Mouse (Mus musculus) heart, postnatal 0 days (tissue): Measurements from ENCODE around the gene Zc3h18. TPM values are rescaled to one million over a fixed set of nuclear protein-coding genes. Genes with fewer than 3 reads are reported as not detected.

Experiments used
- ATAC-seq: fragments of 200-750 bp; cut with Nextera tagmentation; 2 replicates; pipeline ENCODE4 v1.8.0; 2017; ENCODE audit warnings: low read depth, moderate number of reproducible peaks, moderate library complexity; ENCODE audit not compliant: insufficient read depth
- DNase-seq: peaks from one replicate; pipeline ENCODE4 v3.0.0-alpha.2; 2016; ENCODE audit warnings: low spot score
- H3K27ac ChIP-seq: fragments of 300-500 bp; sonication (generic); 2 replicates; pipeline ENCODE4 v1.5.1; 2014; ENCODE audit warnings: low read depth, mild to moderate bottlenecking
- H3K27me3 ChIP-seq: fragments of 300-500 bp; sonication (generic); 2 replicates; pipeline ENCODE4 v1.6.1; 2014; ENCODE audit warnings: low read length, mixed read lengths; ENCODE audit not compliant: control insufficient read depth, insufficient read depth
- H3K36me3 ChIP-seq: fragments of 300-500 bp; sonication (generic); replicated peaks from 2 replicates; pipeline ENCODE4 v1.6.1; 2014; ENCODE audit warnings: low read length, mixed read lengths; ENCODE audit not compliant: control insufficient read depth, insufficient read depth
- H3K4me1 ChIP-seq: fragments of 300-500 bp; sonication (generic); 2 replicates; pipeline ENCODE4 v1.6.1; 2014; ENCODE audit warnings: antibody characterized with exemption; ENCODE audit not compliant: control insufficient read depth, insufficient read depth
- H3K4me2 ChIP-seq: fragments of 300-500 bp; sonication (generic); 2 replicates; pipeline ENCODE4 v1.6.1; 2014; ENCODE audit warnings: low read depth, mild to moderate bottlenecking, low read length, moderate library complexity
- H3K4me3 ChIP-seq: fragments of 300-500 bp; sonication (generic); 2 replicates; pipeline ENCODE4 v1.5.1; 2014; ENCODE audit warnings: low read depth, low read length
- H3K9ac ChIP-seq: fragments of 300-500 bp; sonication (generic); replicated peaks from 2 replicates; pipeline ENCODE4 v1.6.1; 2014; ENCODE audit warnings: low read depth, low read length, mixed read lengths
- H3K9me3 ChIP-seq: fragments of 300-500 bp; sonication (generic); replicated peaks from 2 replicates; pipeline ENCODE4 v1.6.1; 2016; ENCODE audit warnings: low read length; ENCODE audit not compliant: control insufficient read depth
- CTCF ChIP-seq: IDR thresholded peaks from 2 replicates; pipeline ENCODE4 v1.5.1; 2016; ENCODE audit warnings: antibody characterized with exemption, control low read depth, low read depth
- EP300 ChIP-seq: IDR thresholded peaks from 2 replicates; pipeline ENCODE4 v1.6.1; 2016; ENCODE audit warnings: antibody characterized with exemption, low read depth
- WGBS: fragments of 180-500 bp; shearing (Covaris S2); extraction: QIAGEN DNeasy Blood & Tissue Kit; methylation state at CpG from one replicate; pipeline ENCODE4 v1.1.7; 2014; 5-methylcytosine and 5-hydroxymethylcytosine counted together
- polyA plus RNA-seq: library from polyadenylated mRNA; unstranded; fragments of >200 nt; fragmentation: Nextera tagmentation; extraction: Ambion mirVana; gene quantifications from 2 replicates; pipeline ENCODE4 v1.2.1, GENCODE M21; 2015
- total RNA-seq: library from RNA; depleted of rRNA; stranded (reverse); fragments of >200 nt; gene quantifications from 2 replicates; pipeline ENCODE4 v1.2.3, GENCODE M21; 2014; ENCODE audit warnings: low replicate concordance; rRNA removed

Gene Zc3h18
- total and polyA plus RNA-seq, 2 experiments from 2014 or later, result 14.4 to 23.1 TPM

DNA sequence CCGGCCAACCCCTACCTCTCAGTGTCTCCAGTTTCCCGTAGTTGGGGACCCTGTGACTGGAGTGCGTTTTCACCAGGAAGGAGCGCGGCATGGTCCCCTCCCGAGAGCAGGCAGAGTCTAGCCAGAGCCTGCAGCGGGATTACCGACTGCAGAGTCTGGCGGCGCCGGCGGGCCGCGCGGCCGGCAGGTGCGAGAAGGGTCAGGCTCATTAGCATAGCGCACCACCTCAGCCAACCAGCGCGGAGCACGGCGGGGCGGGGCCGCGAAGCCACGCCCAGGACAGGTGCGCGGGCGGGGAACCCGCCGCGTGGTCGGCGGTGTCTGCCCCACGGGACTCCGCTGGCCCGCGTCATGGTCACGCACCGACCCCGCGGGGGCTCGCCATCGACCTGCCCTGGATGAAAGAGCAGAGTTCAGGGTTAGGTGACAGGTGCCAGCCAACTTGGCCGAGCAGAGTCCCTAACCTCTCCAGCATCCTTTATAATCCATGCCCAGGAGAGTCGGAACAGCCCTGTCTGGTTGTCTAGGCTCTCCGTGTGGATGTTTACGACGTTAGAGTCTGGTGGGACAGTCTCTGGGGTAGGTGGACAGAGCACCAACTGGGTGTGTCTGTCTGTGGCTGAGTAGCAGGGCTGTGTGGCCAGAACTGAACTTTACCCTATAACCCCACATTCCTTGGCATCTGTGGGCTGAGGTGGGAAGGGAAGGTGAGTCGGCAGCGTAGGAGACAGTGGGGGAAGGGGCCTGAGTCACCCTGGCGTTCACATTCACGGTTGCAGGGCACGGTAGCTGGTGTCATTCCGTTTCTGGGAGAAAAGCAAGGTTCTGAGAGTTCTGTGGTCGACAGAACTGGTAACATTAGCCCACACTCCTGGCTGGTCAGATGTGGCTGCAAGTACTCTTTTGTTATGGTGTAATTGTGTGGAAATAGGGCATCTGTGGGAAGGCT is 84.4 kb downstream of the Zc3h18 start, which contains the start of gene Snai3:
Gene Snai3 (minus strand): TSS at position 210 of the 949 bp plus-strand sequence.
- peaks cover 28% of the 10 kb centered on the region for H3K27me3 ChIP-seq

DNA sequence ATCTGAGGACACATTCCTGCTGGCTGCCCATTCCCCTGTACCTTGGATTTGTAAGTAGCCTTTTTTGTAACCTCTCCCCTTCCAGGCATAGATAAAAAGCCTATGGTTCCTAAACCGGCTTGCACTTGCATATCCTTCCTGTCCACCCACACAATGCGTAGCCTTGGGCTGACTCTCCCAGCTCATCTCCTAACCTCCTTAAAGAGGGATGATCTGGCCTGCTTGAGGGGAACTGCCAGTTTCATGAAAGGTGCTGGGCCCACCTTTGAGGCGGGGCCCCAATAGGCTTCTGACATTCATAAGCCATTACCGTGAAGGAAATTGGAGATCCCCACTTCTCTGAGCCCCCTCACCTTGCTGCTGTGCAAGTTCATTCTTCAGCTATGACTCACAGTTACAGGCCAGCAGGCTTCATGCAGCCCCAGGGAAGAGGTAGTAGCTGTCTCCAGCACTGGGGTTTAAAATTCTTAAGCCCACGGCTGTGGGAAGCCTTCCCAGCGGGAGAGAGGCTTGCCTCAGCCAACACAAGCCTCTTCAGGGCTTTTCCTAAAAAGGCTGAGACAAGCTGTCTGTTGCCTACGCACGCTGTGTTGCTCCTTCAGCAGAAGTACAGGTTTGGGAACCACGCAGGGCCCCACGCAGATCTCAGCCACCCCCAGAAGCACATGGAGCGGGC is 85.2 kb downstream of the Zc3h18 start:
- TF ChIP-seq EP300, result no peak
- no peak for TF ChIP-seq CTCF
- H3K9me3 ChIP-seq, result no peaks in the 10 kb centered on the region
- no peak overlapping the region for H3K4me2 ChIP-seq
- H3K36me3 ChIP-seq, result peaks cover 13% of the 10 kb centered on the region
- ATAC-seq, result no peak
- no peak overlapping the region for H3K4me3 ChIP-seq
- peaks cover 28% of the 10 kb centered on the region for H3K27me3 ChIP-seq
- no peak overlapping the region for H3K9ac ChIP-seq
- no peak for DNase-seq
- H3K4me1 ChIP-seq, result peaks cover 9% of the 10 kb centered on the region
- WGBS, result 71% methylated on average over 11 of the region's 11 CpGs
- no peak overlapping the region for H3K27ac ChIP-seq

More for the DNA sequence above, 84.4 kb downstream of the Zc3h18 start, which contains the start of gene Snai3:
- DNase-seq (no peak), ATAC-seq (peak; percentile 76)
- Histone ChIP-seq H3K9ac (peak within 1 kb of the TSS; percentile 44), H3K4me2 (peak within 1 kb of the TSS; percentile 73), H3K4me3 (peak within 1 kb of the TSS; percentile 44), H3K4me1 (peaks cover 9% of the 10 kb centered on the region), H3K9me3 (no peaks in the 10 kb centered on the region), H3K27ac (no peak within 1 kb of the TSS), H3K36me3 (peaks cover 6% of the 10 kb centered on the region; the same call in 1 of the 2 replicates)
- WGBS, result 6% methylated on average over 52 of the region's 56 CpGs
- no peak for TF ChIP-seq CTCF

DNA sequence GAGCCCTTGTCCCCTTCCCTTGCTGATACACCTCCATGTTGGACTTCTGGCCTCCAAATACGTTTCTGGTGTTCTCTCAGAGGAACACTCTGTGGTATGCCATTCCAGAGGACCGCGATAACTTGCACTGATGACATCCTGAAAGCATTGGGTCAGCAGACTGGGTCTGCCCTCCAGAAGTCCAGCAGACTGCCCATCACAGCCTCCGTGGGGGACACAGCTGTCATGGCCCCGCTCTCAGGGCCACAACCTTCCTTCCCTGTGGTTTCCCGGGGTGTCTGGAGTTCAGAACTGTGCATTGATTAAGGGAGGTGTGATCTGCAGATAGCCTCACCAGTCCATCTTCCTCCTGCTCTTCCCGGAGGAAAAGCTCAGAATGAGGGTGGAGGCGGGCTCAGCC is 86.1 kb downstream of the Zc3h18 start:
- DNase-seq (no peak), ATAC-seq (no peak)
- Histone ChIP-seq H3K27me3 (peaks cover 28% of the 10 kb centered on the region), H3K4me1 (peaks cover 9% of the 10 kb centered on the region), H3K4me3 (no peak overlapping the region), H3K9ac (no peak overlapping the region), H3K4me2 (no peak overlapping the region), H3K27ac (no peak overlapping the region), H3K9me3 (no peaks in the 10 kb centered on the region), H3K36me3 (peaks cover 22% of the 10 kb centered on the region)
- WGBS, result 61% methylated on average over 8 of the region's 8 CpGs
- TF ChIP-seq EP300 (no peak), CTCF (no peak)

DNA sequence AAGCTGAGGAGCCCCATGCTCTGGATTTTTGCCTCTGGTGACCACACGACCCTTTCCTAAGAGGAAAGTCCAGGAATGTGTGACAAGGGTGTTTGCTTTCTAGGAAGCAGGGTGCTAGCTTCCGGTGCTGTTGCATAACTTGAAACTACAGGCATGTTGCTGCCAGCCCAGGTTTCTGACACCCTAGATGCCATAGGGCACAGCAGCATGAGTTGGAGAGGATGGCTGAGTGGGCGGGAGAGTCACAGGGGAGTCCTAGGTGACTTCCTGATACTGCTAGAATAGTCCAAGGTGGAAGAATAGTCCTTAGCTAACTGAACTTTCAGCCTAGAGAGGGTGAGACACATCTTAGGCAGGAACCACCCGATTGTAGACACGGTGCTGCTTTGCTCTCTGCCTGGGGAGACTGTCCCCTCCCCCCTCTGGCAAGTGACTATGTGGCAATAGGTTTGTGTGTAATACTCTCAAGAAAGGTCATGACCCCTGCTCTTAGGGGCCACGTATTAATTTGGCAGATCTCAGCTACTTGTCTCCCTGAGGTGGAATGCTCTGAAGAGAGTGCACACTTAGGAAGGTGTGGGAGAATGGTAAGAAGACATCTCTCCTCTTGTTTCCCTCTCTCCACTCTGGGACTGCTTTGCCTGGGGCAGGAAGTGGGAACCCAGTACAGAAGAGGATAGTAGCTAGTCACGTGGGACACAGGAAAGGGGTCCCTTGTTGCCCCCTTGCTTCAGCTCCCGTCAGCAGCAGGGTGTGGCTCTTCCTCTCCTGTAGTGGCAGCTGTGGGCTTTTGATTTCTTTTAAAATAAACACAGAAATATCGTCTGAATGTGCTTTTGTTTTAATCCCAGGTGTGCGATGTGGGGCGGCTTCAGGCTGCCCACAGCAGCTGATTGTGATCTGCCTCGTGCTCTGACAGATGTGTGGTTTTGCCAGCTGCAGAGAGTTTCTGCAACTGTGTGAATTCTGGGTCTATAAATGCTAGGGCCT is 87.5 kb downstream of the Zc3h18 start:
- Histone ChIP-seq H3K9me3 (no peaks in the 10 kb centered on the region), H3K4me3 (no peak overlapping the region), H3K4me1 (peaks cover 9% of the 10 kb centered on the region), H3K27me3 (peaks cover 24% of the 10 kb centered on the region), H3K9ac (no peak overlapping the region), H3K4me2 (no peak overlapping the region), H3K27ac (peak overlapping the region; percentile 25; the same call in 1 of the 2 replicates), H3K36me3 (peaks cover 36% of the 10 kb centered on the region)
- TF ChIP-seq EP300 (no peak), CTCF (no peak)
- WGBS, result 53% methylated on average over 12 of the region's 12 CpGs
- DNase-seq, result no peak
- no peak for ATAC-seq

DNA sequence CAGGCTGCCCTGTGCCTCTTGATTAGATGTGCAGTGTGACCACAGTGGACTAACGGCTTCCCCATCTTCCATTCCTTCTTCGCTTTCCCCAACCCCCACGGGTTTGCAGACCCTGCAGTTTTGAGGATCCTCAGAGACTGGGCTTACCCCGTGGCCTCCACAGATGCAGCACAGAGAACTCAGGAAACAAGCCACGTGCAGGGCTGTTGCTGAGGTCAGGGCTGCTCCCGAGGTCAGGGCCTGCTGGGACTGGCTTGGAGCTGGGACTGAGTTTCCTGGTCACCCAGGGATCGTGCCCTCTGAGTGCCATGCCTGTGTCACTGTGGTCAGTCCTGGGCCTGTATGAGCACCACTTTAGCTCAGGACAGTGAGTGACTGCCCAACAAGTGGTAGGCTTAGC is 88.6 kb downstream of the Zc3h18 start:
- Histone ChIP-seq H3K36me3 (peaks cover 46% of the 10 kb centered on the region), H3K4me2 (no peak overlapping the region), H3K9me3 (no peaks in the 10 kb centered on the region), H3K27me3 (peaks cover 17% of the 10 kb centered on the region; the same call in 1 of the 2 replicates), H3K4me3 (no peak overlapping the region), H3K9ac (no peak overlapping the region), H3K27ac (no peak overlapping the region), H3K4me1 (peaks cover 8% of the 10 kb centered on the region)
- TF ChIP-seq EP300 (no peak), CTCF (no peak)
- no peak for ATAC-seq
- 57% methylated on average over 7 of the region's 7 CpGs for WGBS
- DNase-seq, result no peak

Other genes starting within 250 kb of the Zc3h18 start
- 28.4 and 45.3 TPM in 2 replicates for gene Zfpm1, start 94.5 kb upstream of the Zc3h18 start, total RNA-seq
- 2.3 and 2.5 TPM in 2 replicates for gene Zfpm1, start 94.5 kb upstream of the Zc3h18 start, polyA plus RNA-seq
- not detected in 2 replicates for gene Trhr2, start 15.9 kb upstream of the Zc3h18 start, total RNA-seq
- not detected in 2 replicates for gene Trhr2, start 15.9 kb upstream of the Zc3h18 start, polyA plus RNA-seq
- not detected in 2 replicates for gene Il17c, start 45.4 kb downstream of the Zc3h18 start, total RNA-seq
- not detected in 2 replicates for gene Il17c, start 45.4 kb downstream of the Zc3h18 start, polyA plus RNA-seq
- 126 and 162 TPM in 2 replicates for gene Cyba, start 56.3 kb downstream of the Zc3h18 start, total RNA-seq
- 159 and 160 TPM in 2 replicates for gene Cyba, start 56.3 kb downstream of the Zc3h18 start, polyA plus RNA-seq
- gene Mvd, start 66.8 kb downstream of the Zc3h18 start, total RNA-seq, result 5.3 and 13.3 TPM in 2 replicates
- 11.4 and 11.7 TPM in 2 replicates for gene Mvd, start 66.8 kb downstream of the Zc3h18 start, polyA plus RNA-seq
- gene Snai3, start 84.1 kb downstream of the Zc3h18 start, total RNA-seq, result 1.2 TPM in 1 of 2 replicates, not detected in the other
- gene Snai3, start 84.1 kb downstream of the Zc3h18 start, polyA plus RNA-seq, result 0.61 and 1.6 TPM in 2 replicates
- 39.7 and 42.7 TPM in 2 replicates for gene Rnf166, start 99.5 kb downstream of the Zc3h18 start, total RNA-seq
- gene Rnf166, start 99.5 kb downstream of the Zc3h18 start, polyA plus RNA-seq, result 39.4 and 45.9 TPM in 2 replicates
- 19.5 and 28.4 TPM in 2 replicates for gene Ctu2, start 99.5 kb downstream of the Zc3h18 start, total RNA-seq
- 20.9 and 24.3 TPM in 2 replicates for gene Ctu2, start 99.5 kb downstream of the Zc3h18 start, polyA plus RNA-seq
- 87.0 and 92.7 TPM in 2 replicates for gene Piezo1, start 174.7 kb downstream of the Zc3h18 start, total RNA-seq
- 8.0 and 10.1 TPM in 2 replicates for gene Piezo1, start 174.7 kb downstream of the Zc3h18 start, polyA plus RNA-seq
- gene Cdt1, start 191.4 kb downstream of the Zc3h18 start, total RNA-seq, result 27.5 and 52.3 TPM in 2 replicates
- 9.9 and 10.0 TPM in 2 replicates for gene Cdt1, start 191.4 kb downstream of the Zc3h18 start, polyA plus RNA-seq
- gene Aprt, start 200.3 kb downstream of the Zc3h18 start, total RNA-seq, result 106 and 112 TPM in 2 replicates
- 104 and 119 TPM in 2 replicates for gene Aprt, start 200.3 kb downstream of the Zc3h18 start, polyA plus RNA-seq
- 11.6 and 16.1 TPM in 2 replicates for gene Galns, start 234.9 kb downstream of the Zc3h18 start, total RNA-seq
- gene Galns, start 234.9 kb downstream of the Zc3h18 start, polyA plus RNA-seq, result 5.7 and 7.2 TPM in 2 replicates
- gene Trappc2l, start 235.0 kb downstream of the Zc3h18 start, total RNA-seq, result 3.1 and 5.2 TPM in 2 replicates
- gene Trappc2l, start 235.0 kb downstream of the Zc3h18 start, polyA plus RNA-seq, result 68.8 and 70.9 TPM in 2 replicates
- gene Pabpn1l, start 246.1 kb downstream of the Zc3h18 start, total RNA-seq, result not detected in 2 replicates
- not detected in 2 replicates for gene Pabpn1l, start 246.1 kb downstream of the Zc3h18 start, polyA plus RNA-seq